Mouse (Mus musculus) limb, embryonic 14.5 days (tissue): ENCODE measurements around the gene Lrrc55. TPM values are rescaled to one million over a fixed set of nuclear protein-coding genes. Genes with fewer than 3 reads are reported as not detected.

Experiments
- ATAC-seq: fragments of 200-750 bp; cut with Nextera tagmentation; 2 replicates; pipeline ENCODE4 v1.8.0; 2017; ENCODE audit warnings: low read depth, moderate number of reproducible peaks, moderate TSS enrichment; ENCODE audit not compliant: low FRiP score
- DNase-seq: peaks from one replicate; pipeline ENCODE4 v3.0.0-alpha.2; 2015; ENCODE audit warnings: low spot score
- H3K27ac ChIP-seq: fragments of 300-500 bp; sonication (generic); replicated peaks from 2 replicates; pipeline ENCODE4 v1.5.1; 2014; ENCODE audit warnings: low read depth, mild to moderate bottlenecking, low read length, moderate library complexity, mixed read lengths
- H3K27me3 ChIP-seq: fragments of 300-500 bp; sonication (generic); 2 replicates; pipeline ENCODE4 v1.6.1; 2014; ENCODE audit warnings: low read length, mixed read lengths; ENCODE audit not compliant: control insufficient read depth, insufficient read depth
- H3K36me3 ChIP-seq: fragments of 300-500 bp; sonication (generic); 2 replicates; pipeline ENCODE4 v1.6.1; 2014; ENCODE audit warnings: mild to moderate bottlenecking, low read length, moderate library complexity, mixed read lengths; ENCODE audit not compliant: control insufficient read depth, insufficient read depth
- H3K4me1 ChIP-seq: fragments of 300-500 bp; sonication (generic); 2 replicates; pipeline ENCODE4 v1.6.1; 2014; ENCODE audit warnings: antibody characterized with exemption, low read length, mixed read lengths; ENCODE audit not compliant: control insufficient read depth, insufficient read depth
- H3K4me2 ChIP-seq: fragments of 300-500 bp; sonication (generic); replicated peaks from 2 replicates; pipeline ENCODE4 v1.6.1; 2014; ENCODE audit warnings: low read depth, mild to moderate bottlenecking, low read length, moderate library complexity; ENCODE audit not compliant: severe bottlenecking
- H3K4me3 ChIP-seq: fragments of 300-500 bp; sonication (generic); replicated peaks from 2 replicates; pipeline ENCODE4 v1.5.1; 2014; ENCODE audit warnings: low read length
- H3K9ac ChIP-seq: fragments of 300-500 bp; sonication (generic); 2 replicates; pipeline ENCODE4 v1.6.1; 2014; ENCODE audit warnings: mild to moderate bottlenecking, low read depth, low read length, moderate library complexity; ENCODE audit not compliant: severe bottlenecking
- H3K9me3 ChIP-seq: fragments of 300-500 bp; sonication (generic); 2 replicates; pipeline ENCODE4 v1.6.1; 2016; ENCODE audit warnings: low read length; ENCODE audit not compliant: control insufficient read depth
- POLR2A ChIP-seq: fragments of 200-500 bp; IDR thresholded peaks from 2 replicates; pipeline ENCODE4 v1.8.0; 2012; ENCODE audit warnings: inconsistent platforms, mild to moderate bottlenecking, moderate library complexity, borderline replicate concordance; ENCODE audit not compliant: insufficient read depth, insufficient read length; ENCODE audit errors: extremely low read depth
- WGBS: fragments of 180-500 bp; shearing (Covaris S2); extraction: QIAGEN DNeasy Blood & Tissue Kit; methylation state at CpG from one replicate; pipeline ENCODE4 v1.1.7; 2014; 5-methylcytosine and 5-hydroxymethylcytosine counted together
- polyA plus RNA-seq, 2 experiments: library from polyadenylated mRNA; depleted of rRNA in 1 of 2; stranded (reverse) in 1 of 2; unstranded in 1 of 2; fragments of >200 nt; fragmentation: Nextera tagmentation in 1 of 2; extraction: Ambion mirVana in 1 of 2; gene quantifications; 2 replicates each; pipeline versions ENCODE4 v1.2.1 to v1.2.3; 2012 to 2014

Gene Lrrc55
- polyA plus RNA-seq, 2 experiments: 1.0 to 1.3 TPM

DNA sequence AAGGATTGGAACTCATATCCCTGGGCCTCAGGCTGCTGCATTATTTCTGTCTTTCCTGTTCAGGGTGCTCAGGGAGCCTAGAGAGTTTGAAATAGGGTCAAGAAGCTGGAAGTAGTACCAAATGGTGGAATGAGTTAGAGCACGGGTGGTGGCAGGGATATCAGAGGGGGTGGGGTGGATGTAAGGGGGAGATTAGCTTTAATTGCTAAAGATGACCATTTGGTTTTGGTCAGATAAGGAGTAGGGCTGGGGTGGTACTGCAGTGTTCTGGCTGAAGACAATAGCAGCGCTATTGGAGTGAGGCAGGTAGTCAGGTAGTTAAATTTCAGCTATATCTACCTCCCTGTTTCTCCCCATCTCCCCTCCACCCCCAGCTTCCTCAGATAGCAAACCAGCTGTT lies 65.8 kb downstream of the Lrrc55 start:
- H3K4me2 ChIP-seq: no peak overlapping the region
- no peak for TF ChIP-seq POLR2A
- no peak for ATAC-seq
- no peaks in the 10 kb centered on the region for H3K27me3 ChIP-seq
- H3K9ac ChIP-seq: no peak overlapping the region
- no peak overlapping the region for H3K4me3 ChIP-seq
- no peak for DNase-seq
- 29% methylated on average over 2 of the region's 2 CpGs for WGBS
- H3K9me3 ChIP-seq: no peaks in the 10 kb centered on the region
- H3K36me3 ChIP-seq: no peaks in the 10 kb centered on the region
- no peak overlapping the region for H3K27ac ChIP-seq
- H3K4me1 ChIP-seq: no peaks in the 10 kb centered on the region

GRCm38 (mm10) chr2:85129496-85129971 lies 67.5 kb downstream of the Lrrc55 start:
- H3K4me3 ChIP-seq: no peak overlapping the region
- no peaks in the 10 kb centered on the region for H3K27me3 ChIP-seq
- H3K4me1 ChIP-seq: no peaks in the 10 kb centered on the region
- DNase-seq (no peak), ATAC-seq (no peak)
- 52% methylated on average over 6 of the region's 6 CpGs for WGBS
- H3K27ac ChIP-seq: no peak overlapping the region
- H3K4me2 ChIP-seq: no peak overlapping the region
- no peak overlapping the region for H3K9ac ChIP-seq
- TF ChIP-seq POLR2A: no peak
- no peaks in the 10 kb centered on the region for H3K9me3 ChIP-seq
- no peaks in the 10 kb centered on the region for H3K36me3 ChIP-seq

- Histone ChIP-seq H3K9me3 (no peaks in the 10 kb centered on the region), H3K4me3 (no peak overlapping the region), H3K27ac (no peak overlapping the region), H3K4me1 (no peaks in the 10 kb centered on the region), H3K9ac (no peak overlapping the region), H3K36me3 (no peaks in the 10 kb centered on the region), H3K4me2 (no peak overlapping the region), H3K27me3 (no peaks in the 10 kb centered on the region)
- ATAC-seq (peak; percentile 66; the same call in 1 of the 2 replicates), DNase-seq (peak; percentile 79)
- 25% methylated on average over 1 of the region's 1 CpGs for WGBS
- TF ChIP-seq POLR2A: no peak
These were observed 73.0 kb downstream of the Lrrc55 start for GRCm38 (mm10) chr2:85123869-85124535.

DNA sequence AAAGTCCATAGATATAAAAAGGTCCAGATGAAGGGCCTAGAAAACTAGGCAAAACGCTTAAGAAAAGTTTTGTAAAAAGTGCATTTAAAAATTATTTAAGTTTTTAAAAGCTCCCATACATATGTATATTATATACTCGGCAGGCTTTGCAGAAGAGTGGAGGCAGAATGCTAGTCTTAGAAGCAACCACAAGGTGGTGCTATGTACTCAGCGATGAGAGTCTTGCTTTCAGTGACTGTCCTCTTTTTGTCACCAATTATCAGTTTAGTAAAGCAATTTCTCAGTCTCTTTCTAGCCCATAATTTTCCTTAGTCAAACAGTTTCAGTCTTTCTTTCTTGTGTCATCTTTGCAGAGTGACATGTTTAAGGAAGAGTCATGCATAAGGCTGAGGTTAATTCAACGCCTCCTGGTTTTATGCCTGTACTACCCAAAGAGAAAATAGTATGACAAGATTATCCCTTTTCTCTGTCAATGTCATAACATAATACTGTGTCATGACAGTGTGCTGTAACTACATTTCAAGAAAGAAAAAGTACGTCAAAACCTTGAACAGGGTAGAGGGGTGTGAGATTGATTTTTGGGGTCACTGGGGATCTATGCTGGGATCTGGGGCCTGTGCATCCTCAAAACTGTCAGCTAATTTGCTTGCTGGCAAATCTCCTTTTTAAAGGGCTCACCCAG lies 73.7 kb downstream of the Lrrc55 start:
- no peak for TF ChIP-seq POLR2A
- Histone ChIP-seq H3K4me3 (no peak overlapping the region), H3K36me3 (no peaks in the 10 kb centered on the region), H3K9ac (no peak overlapping the region), H3K27ac (no peak overlapping the region), H3K4me1 (no peaks in the 10 kb centered on the region), H3K9me3 (no peaks in the 10 kb centered on the region), H3K4me2 (no peak overlapping the region), H3K27me3 (no peaks in the 10 kb centered on the region)
- DNase-seq: peak; percentile 82
- WGBS: 30% methylated on average over 5 of the region's 5 CpGs
- ATAC-seq: peak; percentile 62; the same call in 1 of the 2 replicates

Other genes starting within 250 kb of the Lrrc55 start
- gene Prg2, start 216.7 kb downstream of the Lrrc55 start, polyA plus RNA-seq (2012; rRNA removed): 0.80 and 1.0 TPM in 2 replicates
- not detected in 2 replicates for gene Prg2, start 216.7 kb downstream of the Lrrc55 start, polyA plus RNA-seq (2014; fragmentation: Nextera tagmentation; extraction: Ambion mirVana)
- 0.08 TPM in 1 of 2 replicates, not detected in the other for gene Prg3, start 209.0 kb downstream of the Lrrc55 start, polyA plus RNA-seq (2012; rRNA removed)
- gene Prg3, start 209.0 kb downstream of the Lrrc55 start, polyA plus RNA-seq (2014; fragmentation: Nextera tagmentation; extraction: Ambion mirVana): 0.21 TPM in 1 of 2 replicates, not detected in the other
- 256 and 265 TPM in 2 replicates for gene Ssrp1, start 160.0 kb downstream of the Lrrc55 start, polyA plus RNA-seq (2012; rRNA removed)
- 242 and 263 TPM in 2 replicates for gene Ssrp1, start 160.0 kb downstream of the Lrrc55 start, polyA plus RNA-seq (2014; fragmentation: Nextera tagmentation; extraction: Ambion mirVana)
- gene P2rx3, start 159.7 kb downstream of the Lrrc55 start, polyA plus RNA-seq (2012; rRNA removed): 0.45 and 0.69 TPM in 2 replicates
- gene P2rx3, start 159.7 kb downstream of the Lrrc55 start, polyA plus RNA-seq (2014; fragmentation: Nextera tagmentation; extraction: Ambion mirVana): 0.43 and 0.81 TPM in 2 replicates
- gene Tnks1bp1, start 149.2 kb downstream of the Lrrc55 start, polyA plus RNA-seq (2012; rRNA removed): 85.9 and 110 TPM in 2 replicates
- gene Tnks1bp1, start 149.2 kb downstream of the Lrrc55 start, polyA plus RNA-seq (2014; fragmentation: Nextera tagmentation; extraction: Ambion mirVana): 16.8 and 17.0 TPM in 2 replicates
- 37.0 and 38.2 TPM in 2 replicates for gene Aplnr, start 61.0 kb downstream of the Lrrc55 start, polyA plus RNA-seq (2012; rRNA removed)
- 47.3 and 47.9 TPM in 2 replicates for gene Aplnr, start 61.0 kb downstream of the Lrrc55 start, polyA plus RNA-seq (2014; fragmentation: Nextera tagmentation; extraction: Ambion mirVana)
- not detected in 2 replicates for gene Olfr987, start 142.1 kb upstream of the Lrrc55 start, polyA plus RNA-seq (2012; rRNA removed)
- not detected in 2 replicates for gene Olfr987, start 142.1 kb upstream of the Lrrc55 start, polyA plus RNA-seq (2014; fragmentation: Nextera tagmentation; extraction: Ambion mirVana)
- gene Olfr988, start 166.0 kb upstream of the Lrrc55 start, polyA plus RNA-seq (2012; rRNA removed): not detected in 2 replicates
- not detected in 2 replicates for gene Olfr988, start 166.0 kb upstream of the Lrrc55 start, polyA plus RNA-seq (2014; fragmentation: Nextera tagmentation; extraction: Ambion mirVana)
- not detected in 2 replicates for gene Olfr992, start 212.3 kb upstream of the Lrrc55 start, polyA plus RNA-seq (2012; rRNA removed)
- not detected in 2 replicates for gene Olfr992, start 212.3 kb upstream of the Lrrc55 start, polyA plus RNA-seq (2014; fragmentation: Nextera tagmentation; extraction: Ambion mirVana)
- not detected in 2 replicates for gene Olfr993, start 217.7 kb upstream of the Lrrc55 start, polyA plus RNA-seq (2012; rRNA removed)
- not detected in 2 replicates for gene Olfr993, start 217.7 kb upstream of the Lrrc55 start, polyA plus RNA-seq (2014; fragmentation: Nextera tagmentation; extraction: Ambion mirVana)
- gene Olfr994, start 239.3 kb upstream of the Lrrc55 start, polyA plus RNA-seq (2012; rRNA removed): not detected in 2 replicates
- not detected in 2 replicates for gene Olfr994, start 239.3 kb upstream of the Lrrc55 start, polyA plus RNA-seq (2014; fragmentation: Nextera tagmentation; extraction: Ambion mirVana)
- not detected in 2 replicates for gene Olfr995, start 246.4 kb upstream of the Lrrc55 start, polyA plus RNA-seq (2012; rRNA removed)
- not detected in 2 replicates for gene Olfr995, start 246.4 kb upstream of the Lrrc55 start, polyA plus RNA-seq (2014; fragmentation: Nextera tagmentation; extraction: Ambion mirVana)